Mouse (Mus musculus) small intestine, adult 2 months (tissue): ENCODE results near the gene Rps11.

ENCODE experiments used
- CTCF ChIP-seq: fragments of 200-500 bp; IDR thresholded peaks from 2 replicates; pipeline ENCODE4 v1.5.1; 2012; ENCODE audit warnings: low read depth, mild to moderate bottlenecking, control low read depth, inconsistent platforms, low read length, moderate library complexity, mixed read lengths; ENCODE audit not compliant: insufficient replicate concordance, insufficient read length; ENCODE audit errors: extremely low read depth
- POLR2A ChIP-seq: fragments of 200-500 bp; IDR thresholded peaks from 2 replicates; pipeline ENCODE4 v1.6.1; 2012; ENCODE audit warnings: low read depth, mild to moderate bottlenecking, control low read depth, inconsistent platforms, low read length, moderate library complexity

GRCm38 (mm10) chr7:45077322-45077721 is 46.9 kb downstream of the Rps11 start:
- TF ChIP-seq CTCF = no peak
- TF ChIP-seq POLR2A = no peak
